Mouse (Mus musculus) lung, embryonic 15.5 days (tissue): ENCODE results near the gene Reck. TPM values are rescaled to one million over a fixed set of nuclear protein-coding genes. Genes with fewer than 3 reads are reported as not detected.
A peak's percentile ranks its signal among the peaks of the same experiment; 100 is the strongest.

Experiments used
- ATAC-seq: fragments of 200-750 bp; cut with Nextera tagmentation; 2 replicates; pipeline ENCODE4 v1.8.0; 2017; ENCODE audit warnings: moderate number of reproducible peaks, borderline replicate concordance; ENCODE audit not compliant: low FRiP score, low TSS enrichment; ENCODE audit errors: extremely low read depth
- H3K27ac ChIP-seq: fragments of 300-500 bp; sonication (generic); 2 replicates; pipeline ENCODE4 v1.5.1; 2015; ENCODE audit warnings: moderate library complexity, mild to moderate bottlenecking, inconsistent platforms
- H3K27me3 ChIP-seq: fragments of 300-500 bp; sonication (generic); 2 replicates; pipeline ENCODE4 v1.6.1; 2015; ENCODE audit warnings: inconsistent platforms
- H3K36me3 ChIP-seq: fragments of 300-500 bp; sonication (generic); 2 replicates; pipeline ENCODE4 v1.6.1; 2015; ENCODE audit warnings: inconsistent platforms
- H3K4me1 ChIP-seq: fragments of 300-500 bp; sonication (generic); 2 replicates; pipeline ENCODE4 v1.6.1; 2015; ENCODE audit warnings: inconsistent platforms
- H3K4me2 ChIP-seq: fragments of 300-500 bp; sonication (generic); 2 replicates; pipeline ENCODE4 v1.6.1; 2015; ENCODE audit warnings: inconsistent platforms, mild to moderate bottlenecking, moderate library complexity
- H3K4me3 ChIP-seq: fragments of 300-500 bp; sonication (generic); 2 replicates; pipeline ENCODE4 v1.5.1; 2015; ENCODE audit warnings: mild to moderate bottlenecking, inconsistent platforms
- H3K9ac ChIP-seq: fragments of 300-500 bp; sonication (generic); 2 replicates; pipeline ENCODE4 v1.6.1; 2015; ENCODE audit warnings: inconsistent platforms
- H3K9me3 ChIP-seq: fragments of 300-500 bp; sonication (generic); 2 replicates; pipeline ENCODE4 v1.6.1; 2016; ENCODE audit warnings: inconsistent platforms
- WGBS: fragments of 180-500 bp; shearing (Covaris S2); methylation state at CpG from one replicate; pipeline ENCODE4 v1.1.7; 2015; 5-methylcytosine and 5-hydroxymethylcytosine counted together
- polyA plus RNA-seq: library from polyadenylated mRNA; unstranded; fragments of >200 nt; fragmentation: Nextera tagmentation; extraction: Ambion mirVana; gene quantifications from 2 replicates; pipeline ENCODE4 v1.2.1, GENCODE M21; 2015

Gene Reck
- polyA plus RNA-seq, 1 experiment from 2014 or later: 23.2 TPM

- H3K4me2 ChIP-seq: peak overlapping the region; percentile 30
- H3K9me3 ChIP-seq: no peaks in the 10 kb centered on the region
- H3K27ac ChIP-seq: peak overlapping the region; percentile 85
- no peak overlapping the region for H3K9ac ChIP-seq
- no peaks in the 10 kb centered on the region for H3K36me3 ChIP-seq
- no peak overlapping the region for H3K4me3 ChIP-seq
- no peaks in the 10 kb centered on the region for H3K27me3 ChIP-seq
- 1% methylated on average over 8 of the region's 8 CpGs for WGBS
- H3K4me1 ChIP-seq: peaks cover 31% of the 10 kb centered on the region
- ATAC-seq: peak; percentile 78
These were observed 96.8 kb downstream of the Reck start for GRCm38 (mm10) chr4:43972137-43972591.

GRCm38 (mm10) chr4:43973526-43973981, 98.2 kb downstream of the Reck start:
- no peak overlapping the region for H3K4me2 ChIP-seq
- ATAC-seq: no peak
- no peaks in the 10 kb centered on the region for H3K9me3 ChIP-seq
- H3K27me3 ChIP-seq: no peaks in the 10 kb centered on the region
- H3K4me1 ChIP-seq: peaks cover 27% of the 10 kb centered on the region
- 46% methylated on average over 4 of the region's 4 CpGs for WGBS
- no peak overlapping the region for H3K27ac ChIP-seq
- H3K9ac ChIP-seq: no peak overlapping the region
- H3K4me3 ChIP-seq: no peak overlapping the region
- no peaks in the 10 kb centered on the region for H3K36me3 ChIP-seq

DNA sequence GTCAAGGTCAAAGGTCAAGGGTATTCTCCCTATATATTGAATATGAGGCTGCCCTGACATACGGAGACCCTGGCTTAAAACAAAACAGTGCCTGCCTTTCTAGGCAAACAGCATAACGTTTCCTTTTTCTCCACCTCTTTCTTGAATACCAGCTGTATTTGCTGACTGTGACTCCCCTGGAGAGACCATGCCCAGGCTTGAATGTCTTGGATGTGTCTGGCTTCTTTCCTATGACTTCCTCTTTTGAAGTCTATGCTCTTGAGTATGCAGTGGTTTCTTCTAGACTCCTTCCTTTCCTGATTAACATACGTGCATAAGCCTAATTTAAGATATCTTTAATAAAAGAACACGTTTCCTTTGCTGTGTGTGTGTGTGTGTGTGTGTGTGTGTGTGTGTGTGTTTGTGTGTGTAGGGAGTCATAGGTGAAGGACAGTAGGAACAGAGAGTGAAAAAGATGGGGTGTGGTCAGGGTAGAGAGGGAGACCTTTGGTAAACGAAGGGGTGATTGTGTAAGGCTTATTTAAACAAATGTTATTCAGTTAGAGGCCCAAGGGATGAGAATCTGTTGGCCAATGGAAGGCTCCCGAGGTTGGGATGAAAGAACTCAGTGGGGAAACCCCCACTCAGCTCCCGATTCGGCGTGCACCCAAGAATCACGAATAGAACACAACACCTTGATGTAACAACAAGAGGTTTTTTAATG, 99.7 kb downstream of the Reck start:
- peaks cover 34% of the 10 kb centered on the region for H3K4me1 ChIP-seq
- no peak overlapping the region for H3K9ac ChIP-seq
- H3K27ac ChIP-seq: no peak overlapping the region
- H3K27me3 ChIP-seq: no peaks in the 10 kb centered on the region
- H3K4me2 ChIP-seq: no peak overlapping the region
- H3K36me3 ChIP-seq: no peaks in the 10 kb centered on the region
- WGBS: 66% methylated on average over 10 of the region's 10 CpGs
- no peak overlapping the region for H3K4me3 ChIP-seq
- H3K9me3 ChIP-seq: no peaks in the 10 kb centered on the region
- ATAC-seq: no peak

- H3K36me3 ChIP-seq: no peaks in the 10 kb centered on the region
- H3K4me3 ChIP-seq: no peak overlapping the region
- no peak overlapping the region for H3K9ac ChIP-seq
- no peak overlapping the region for H3K4me2 ChIP-seq
- no peaks in the 10 kb centered on the region for H3K9me3 ChIP-seq
- no peaks in the 10 kb centered on the region for H3K27me3 ChIP-seq
- ATAC-seq: no peak
- 69% methylated on average over 6 of the region's 6 CpGs for WGBS
- H3K4me1 ChIP-seq: peaks cover 34% of the 10 kb centered on the region
- no peak overlapping the region for H3K27ac ChIP-seq
These were observed 101.0 kb downstream of the Reck start for GRCm38 (mm10) chr4:43976223-43976740.

GRCm38 (mm10) chr4:43978521-43979443, 103.5 kb downstream of the Reck start:
- peak; percentile 87; the same call in 1 of the 2 replicates for ATAC-seq
- H3K27me3 ChIP-seq: no peaks in the 10 kb centered on the region
- 33% methylated on average over 17 of the region's 17 CpGs for WGBS
- H3K36me3 ChIP-seq: no peaks in the 10 kb centered on the region
- H3K27ac ChIP-seq: peak overlapping the region; percentile 81
- H3K4me1 ChIP-seq: peaks cover 22% of the 10 kb centered on the region
- no peak overlapping the region for H3K4me2 ChIP-seq
- no peak overlapping the region for H3K4me3 ChIP-seq
- H3K9ac ChIP-seq: no peak overlapping the region
- H3K9me3 ChIP-seq: no peaks in the 10 kb centered on the region

DNA sequence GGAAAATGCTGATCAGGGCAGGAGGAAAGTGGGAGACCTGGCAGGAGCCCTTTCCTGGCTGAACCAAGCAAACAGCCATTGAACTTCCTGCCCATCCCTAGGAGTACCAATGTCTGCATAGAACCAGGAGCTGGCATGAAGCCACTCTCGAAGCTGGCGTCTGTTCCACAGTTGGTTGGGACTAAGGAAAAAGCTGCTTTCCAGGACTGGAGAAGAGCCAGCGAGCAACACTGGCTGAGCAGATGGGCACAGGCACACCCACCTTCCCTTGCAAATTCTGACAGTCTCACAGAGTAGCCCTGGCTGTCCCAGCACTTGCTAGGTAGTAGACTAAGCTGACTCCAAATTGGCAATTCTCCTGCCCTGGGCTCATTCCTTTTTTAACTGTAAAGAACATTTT, 104.4 kb downstream of the Reck start:
- ATAC-seq: no peak
- WGBS: 50% methylated on average over 3 of the region's 3 CpGs

DNA sequence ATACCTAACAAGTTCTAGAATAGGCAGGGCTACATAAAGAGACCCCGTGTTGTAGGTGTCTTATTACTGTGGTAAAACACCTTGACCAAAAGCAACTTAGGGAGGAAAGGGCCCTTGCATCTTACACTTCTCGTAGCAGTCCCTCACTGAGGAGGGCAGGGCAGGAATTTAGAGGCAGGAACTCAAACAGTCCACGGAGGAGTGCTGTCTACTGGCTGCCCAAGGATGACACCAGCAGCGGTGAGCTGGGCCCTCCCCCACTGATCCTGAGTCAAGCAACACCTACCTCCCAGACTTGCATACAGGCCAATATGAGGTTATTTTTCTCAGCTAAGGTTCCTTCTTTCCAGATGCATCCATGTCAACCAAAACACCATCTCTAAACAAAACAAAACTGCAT, 104.9 kb downstream of the Reck start:
- Histone ChIP-seq H3K27me3 (no peaks in the 10 kb centered on the region), H3K9me3 (no peaks in the 10 kb centered on the region), H3K27ac (no peak overlapping the region), H3K4me1 (peaks cover 22% of the 10 kb centered on the region), H3K9ac (no peak overlapping the region), H3K4me3 (no peak overlapping the region), H3K36me3 (no peaks in the 10 kb centered on the region), H3K4me2 (no peak overlapping the region)
- ATAC-seq: no peak
- WGBS: 76% methylated on average over 4 of the region's 4 CpGs

More for the DNA sequence above, 104.4 kb downstream of the Reck start:
- peaks cover 22% of the 10 kb centered on the region for H3K4me1 ChIP-seq
- no peak overlapping the region for H3K4me3 ChIP-seq
- no peak overlapping the region; the same call in 1 of the 2 replicates for H3K27ac ChIP-seq
- H3K4me2 ChIP-seq: no peak overlapping the region
- no peaks in the 10 kb centered on the region for H3K27me3 ChIP-seq
- no peak overlapping the region for H3K9ac ChIP-seq
- no peaks in the 10 kb centered on the region for H3K9me3 ChIP-seq
- no peaks in the 10 kb centered on the region for H3K36me3 ChIP-seq

DNA sequence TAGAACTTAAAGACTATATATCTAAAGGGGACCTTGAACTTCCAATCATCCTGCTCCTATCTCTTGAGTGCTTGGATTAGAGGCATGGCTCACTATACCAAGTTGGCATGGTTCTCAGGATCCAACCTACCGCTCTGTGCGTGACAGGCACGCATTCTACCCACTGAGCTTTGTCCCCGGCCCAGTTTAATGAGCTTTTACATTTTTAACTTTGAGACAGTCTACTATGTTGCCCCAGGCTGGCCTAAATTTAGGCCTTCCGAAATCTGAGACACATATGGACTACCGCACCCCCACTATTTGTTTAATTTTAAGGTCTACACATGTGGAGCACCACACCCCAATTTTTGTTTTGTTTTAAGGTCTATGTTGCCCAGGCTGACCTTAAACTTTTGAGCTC, 105.5 kb downstream of the Reck start:
- Histone ChIP-seq H3K4me3 (no peak overlapping the region), H3K4me2 (no peak overlapping the region), H3K27ac (no peak overlapping the region), H3K9ac (no peak overlapping the region), H3K9me3 (no peaks in the 10 kb centered on the region), H3K4me1 (peaks cover 22% of the 10 kb centered on the region), H3K27me3 (no peaks in the 10 kb centered on the region), H3K36me3 (no peaks in the 10 kb centered on the region)
- no peak for ATAC-seq
- WGBS: 94% methylated on average over 6 of the region's 6 CpGs

DNA sequence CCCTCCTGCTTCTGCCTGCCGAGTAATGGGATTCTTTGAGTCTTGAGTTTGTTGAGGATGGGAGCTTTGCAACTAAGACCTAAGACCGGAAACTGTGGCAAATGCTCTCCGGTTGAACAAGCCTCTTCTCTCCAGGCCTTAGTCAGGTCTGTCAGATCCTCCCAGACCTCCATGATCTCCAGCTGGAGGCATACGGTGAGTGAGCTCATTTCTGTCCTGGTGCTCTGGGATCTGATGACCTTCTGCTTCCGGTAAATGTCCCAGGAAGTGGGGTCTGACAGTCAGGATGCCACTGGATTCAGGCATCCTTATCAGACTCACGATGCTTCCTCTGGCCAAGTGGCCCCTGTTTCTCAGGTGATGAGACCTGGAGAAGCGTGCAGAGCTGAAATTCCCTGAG, 105.9 kb downstream of the Reck start:
- Histone ChIP-seq H3K27me3 (no peaks in the 10 kb centered on the region), H3K36me3 (no peaks in the 10 kb centered on the region), H3K4me3 (no peak overlapping the region), H3K9ac (no peak overlapping the region), H3K27ac (no peak overlapping the region), H3K4me1 (peaks cover 22% of the 10 kb centered on the region), H3K4me2 (no peak overlapping the region), H3K9me3 (no peaks in the 10 kb centered on the region)
- 81% methylated on average over 7 of the region's 7 CpGs for WGBS
- ATAC-seq: no peak

DNA sequence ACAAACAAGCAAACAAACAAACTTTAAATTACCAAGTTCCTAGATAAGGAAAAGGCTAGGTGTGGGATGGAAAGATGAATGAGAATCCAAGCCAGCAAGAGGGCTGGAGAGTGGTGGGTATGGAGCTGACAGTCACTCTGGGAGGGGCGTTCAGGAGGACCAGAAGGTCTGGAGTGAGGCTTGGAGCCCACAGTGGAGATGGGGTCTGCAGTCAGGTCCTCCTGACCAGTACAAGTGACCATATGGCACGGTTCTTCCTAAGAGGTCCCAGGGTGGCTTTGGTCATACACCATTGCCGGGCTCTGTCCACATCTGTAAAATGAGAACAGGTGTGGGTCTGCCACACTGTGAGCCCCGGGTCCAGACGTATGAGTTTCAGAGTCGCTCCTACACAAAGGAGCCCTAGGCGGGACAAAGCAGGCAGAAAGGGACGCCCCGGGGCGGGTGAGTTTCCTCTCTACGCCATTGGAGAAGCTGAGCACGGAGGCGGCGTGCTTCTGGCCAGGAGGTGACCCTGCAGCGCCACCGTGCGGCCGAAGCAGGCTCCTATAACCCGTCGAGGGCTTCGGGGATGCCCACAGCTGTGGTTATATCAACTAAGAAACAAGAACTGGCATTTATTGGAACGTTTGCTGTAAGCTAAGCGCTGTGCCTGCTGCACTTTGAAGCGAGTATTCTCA, 106.9 kb downstream of the Reck start:
- Histone ChIP-seq H3K36me3 (no peaks in the 10 kb centered on the region), H3K4me3 (peak overlapping the region; percentile 39), H3K4me2 (peak overlapping the region; percentile 85), H3K27ac (0 out of 2 replicates have a peak overlapping the region, but pooled peaks have one; percentile 33), H3K4me1 (peaks cover 22% of the 10 kb centered on the region), H3K9me3 (no peaks in the 10 kb centered on the region), H3K27me3 (no peaks in the 10 kb centered on the region), H3K9ac (peak overlapping the region; percentile 55)
- ATAC-seq: peak; percentile 88
- WGBS: 1% methylated on average over 24 of the region's 24 CpGs

DNA sequence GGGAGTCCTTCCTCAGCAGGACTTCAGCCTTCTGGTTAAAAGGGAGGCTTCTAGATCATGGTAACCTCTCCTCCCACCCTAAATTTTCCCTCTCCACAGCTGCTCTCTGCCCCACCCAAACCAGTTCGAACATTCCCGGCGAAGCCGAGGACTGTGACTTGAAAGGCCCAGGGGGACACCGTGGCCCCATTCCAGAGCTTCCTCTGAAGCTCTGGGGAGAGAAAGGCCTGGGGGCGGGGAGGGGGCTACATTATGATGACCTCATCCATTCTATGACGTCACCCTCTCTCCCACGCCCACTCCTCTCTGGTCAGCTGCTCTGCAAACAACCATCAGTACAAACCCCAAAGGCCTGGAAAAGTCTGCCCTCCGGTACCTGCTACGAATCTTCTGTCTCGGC, 107.9 kb downstream of the Reck start, which contains the start of gene Ccin:
Gene Ccin, plus strand, starts transcription at position 303 of the 400 bp plus-strand sequence.
- Histone ChIP-seq H3K27ac (0 out of 2 replicates have a peak within 1 kb of the TSS, but pooled peaks have one; percentile 33), H3K9me3 (no peaks in the 10 kb centered on the region), H3K4me3 (peak within 1 kb of the TSS; percentile 39), H3K4me2 (peak within 1 kb of the TSS; percentile 85), H3K4me1 (peaks cover 22% of the 10 kb centered on the region), H3K27me3 (no peaks in the 10 kb centered on the region), H3K36me3 (no peaks in the 10 kb centered on the region), H3K9ac (peak within 1 kb of the TSS; percentile 55)
- ATAC-seq: no peak
- 72% methylated on average over 11 of the region's 11 CpGs for WGBS
